Mouse (Mus musculus): ENCODE results near the gene Ofcc1.

DNA sequence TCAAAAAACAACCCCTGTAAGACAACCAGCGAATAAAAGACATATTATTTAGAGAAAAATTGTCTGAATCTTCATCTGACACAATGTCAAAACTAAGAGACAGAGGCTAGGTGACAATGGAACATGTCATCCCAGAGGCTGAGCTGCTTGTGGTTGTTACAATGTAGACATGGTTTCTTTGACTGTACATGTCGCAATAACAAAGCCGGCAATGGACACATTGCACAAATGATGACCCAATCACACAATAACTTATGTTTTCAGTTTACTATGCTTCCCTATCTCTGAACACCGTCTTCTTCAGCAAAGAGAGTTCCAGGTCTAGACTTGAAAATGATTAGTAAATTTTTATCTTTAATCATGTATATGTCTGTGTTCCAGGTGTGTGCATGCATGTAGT, 332.4 kb downstream of the Ofcc1 start:
- TF ChIP-seq TAL1 (conservative IDR thresholded peaks at IDR 0.05; ENCODE audit: low read depth, low read length) (no peak), POLR2AphosphoS5 (IDR thresholded peaks at IDR 0.05; ENCODE audit: insufficient replicate concordance, low read depth, low read length) (no peak), CTCF (IDR thresholded peaks at IDR 0.05; ENCODE audit: low read depth, low read length) (no peak)

Data from G1E (cell line).